In the genomic region with DNA sequence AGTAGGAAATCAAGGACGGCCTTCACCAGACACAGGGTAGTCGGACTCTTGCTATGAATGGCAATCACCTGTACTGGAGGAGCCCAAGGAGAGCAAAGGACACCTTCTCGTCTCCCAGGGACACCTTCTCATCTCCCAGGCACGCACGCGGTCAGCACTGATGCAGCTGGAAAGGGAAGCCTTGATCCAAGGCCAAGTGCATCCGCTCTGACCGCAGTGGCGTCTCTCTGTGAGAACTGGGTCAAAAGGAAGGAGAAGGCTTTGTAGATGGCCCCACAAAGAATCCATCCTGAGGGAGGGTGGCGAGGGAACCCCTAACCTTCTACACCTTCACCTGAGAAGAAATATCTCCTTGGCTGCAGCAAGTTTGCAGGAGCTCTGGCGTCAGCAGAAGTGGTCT, we compare ENCODE assay signal across 30 mouse cellular contexts. TPM values are rescaled to one million over a fixed set of nuclear protein-coding genes. Genes with fewer than 3 reads are reported as not detected.
A peak's percentile ranks its signal among the peaks of the same experiment; 100 is the strongest.
DNase-seq lines count a peak whose midpoint lies in the region; ATAC-seq lines count a peak whose summit lies in the region.
"Had no signal": no experiment of that assay in that cellular context is flagged by ENCODE, and none has a peak within 500 bp of the region (broad histone marks: within the 10 kb centered on the region; RNA-seq: fewer than 3 reads in every experiment).

No protein-coding gene starts in this region.

- peak; percentile 40 for DNase-seq in adrenal gland, postnatal 10 days
- DNase-seq in adrenal gland, postnatal 4 days (ENCODE audit: low spot score in 2 of 2), result no peak
- no peak for DNase-seq in heart, postnatal 10 days
- no peak for DNase-seq in midbrain, embryonic 10.5 days (ENCODE audit: low spot score)
- no peak for DNase-seq in embryonic facial prominence, embryonic 10.5 days (ENCODE audit: low spot score)
- no peak for DNase-seq in spleen, postnatal 36 days (ENCODE audit: low spot score in 2 of 2)
- DNase-seq: cerebellum, adult 11-12 months; cerebellum, adult 8-10 months; cerebellum, postnatal 10 days; cerebellum, postnatal 36 days; embryo, embryonic 11 days; gastrocnemius, postnatal 10 days; gastrocnemius, postnatal 36 days; heart, postnatal 14 days; kidney, adult 11 months; kidney, adult 9 months had no signal

- no peak for ATAC-seq in heart, embryonic 12.5 days (ENCODE audit: insufficient number of reproducible peaks, low FRiP score)
- ATAC-seq in midbrain, embryonic 16.5 days, result no peak
- ATAC-seq: activated CD4-positive, CD25-positive, alpha-beta regulatory T cell, adult 4 months; CD4-positive, CD25-positive, alpha-beta regulatory T cell, adult 4 months; forebrain, embryonic 13.5 days; forebrain, embryonic 16.5 days; hindbrain, embryonic 16.5 days; intestine, embryonic 15.5 days had no signal

- H3K4me2 ChIP-seq in heart, embryonic 12.5 days, result no peak overlapping the region
- H3K4me2 ChIP-seq in midbrain, embryonic 16.5 days (ENCODE audit: low read length), result no peak overlapping the region
- H3K4me2 ChIP-seq: forebrain, embryonic 13.5 days; heart, embryonic 15.5 days; hindbrain, embryonic 13.5 days; intestine, embryonic 15.5 days had no signal

- H3K27me3 ChIP-seq in heart, embryonic 12.5 days (replicated peaks), result peaks cover 4% of the 10 kb centered on the region; the same call in 1 of the 2 replicates
- H3K27me3 ChIP-seq in midbrain, embryonic 10.5 days (ENCODE audit: low read depth, poor library complexity, severe bottlenecking), result no peaks in the 10 kb centered on the region
- H3K27me3 ChIP-seq in midbrain, embryonic 16.5 days (ENCODE audit: control insufficient read depth, insufficient read depth, low read depth, low read length), result no peaks in the 10 kb centered on the region
- H3K27me3 ChIP-seq in embryonic facial prominence, embryonic 10.5 days (replicated peaks; ENCODE audit: low read depth, poor library complexity, severe bottlenecking), result no peaks in the 10 kb centered on the region
- H3K27me3 ChIP-seq: forebrain, embryonic 13.5 days; heart, embryonic 15.5 days; hindbrain, embryonic 13.5 days; intestine, embryonic 15.5 days had no signal

- H3K36me3 ChIP-seq in heart, embryonic 12.5 days, result no peaks in the 10 kb centered on the region
- H3K36me3 ChIP-seq in midbrain, embryonic 10.5 days, result 0 out of 2 replicates have a peak, but pooled peaks cover 3% of the 10 kb centered on the region
- no peaks in the 10 kb centered on the region for H3K36me3 ChIP-seq in midbrain, embryonic 16.5 days (ENCODE audit: control insufficient read depth, insufficient read depth, low read length)
- H3K36me3 ChIP-seq in embryonic facial prominence, embryonic 10.5 days (replicated peaks), result 0 out of 2 replicates have a peak, but pooled peaks cover 2% of the 10 kb centered on the region
- H3K36me3 ChIP-seq: forebrain, embryonic 10.5 days; heart, embryonic 15.5 days; hindbrain, embryonic 10.5 days; hindbrain, embryonic 13.5 days; intestine, embryonic 15.5 days had no signal

- H3K9me3 ChIP-seq in heart, embryonic 12.5 days (replicated peaks), result no peaks in the 10 kb centered on the region
- H3K9me3 ChIP-seq in midbrain, embryonic 10.5 days (replicated peaks), result no peaks in the 10 kb centered on the region
- no peaks in the 10 kb centered on the region for H3K9me3 ChIP-seq in midbrain, embryonic 16.5 days (replicated peaks; ENCODE audit: control insufficient read depth, low read length, poor library complexity, severe bottlenecking)
- H3K9me3 ChIP-seq in embryonic facial prominence, embryonic 10.5 days, result no peaks in the 10 kb centered on the region
- H3K9me3 ChIP-seq: forebrain, embryonic 10.5 days; forebrain, embryonic 13.5 days; heart, embryonic 15.5 days; hindbrain, embryonic 10.5 days; hindbrain, embryonic 13.5 days; intestine, embryonic 15.5 days had no signal

- H3K4me1 ChIP-seq in heart, embryonic 12.5 days (replicated peaks), result peaks cover 65% of the 10 kb centered on the region
- H3K4me1 ChIP-seq in midbrain, embryonic 10.5 days, result peaks cover 33% of the 10 kb centered on the region
- H3K4me1 ChIP-seq in midbrain, embryonic 16.5 days (ENCODE audit: control insufficient read depth, insufficient read depth, low read length), result peaks cover 14% of the 10 kb centered on the region
- H3K4me1 ChIP-seq in embryonic facial prominence, embryonic 10.5 days, result peaks cover 44% of the 10 kb centered on the region

- H3K4me3 ChIP-seq in heart, embryonic 12.5 days, result no peak overlapping the region
- H3K4me3 ChIP-seq in midbrain, embryonic 10.5 days, result no peak overlapping the region
- H3K4me3 ChIP-seq in midbrain, embryonic 16.5 days (ENCODE audit: low read depth, low read length), result no peak overlapping the region
- no peak overlapping the region for H3K4me3 ChIP-seq in embryonic facial prominence, embryonic 10.5 days
- H3K4me3 ChIP-seq: forebrain, embryonic 10.5 days; forebrain, embryonic 13.5 days; heart, embryonic 15.5 days; hindbrain, embryonic 10.5 days; hindbrain, embryonic 13.5 days; intestine, embryonic 15.5 days had no signal

- H3K27ac ChIP-seq in heart, embryonic 12.5 days (ENCODE audit: poor library complexity, severe bottlenecking), result 0 out of 2 replicates have a peak overlapping the region, but pooled peaks have one; percentile 94
- H3K27ac ChIP-seq in midbrain, embryonic 10.5 days (replicated peaks), result peak overlapping the region; percentile 46; the same call in 1 of the 2 replicates
- H3K27ac ChIP-seq in midbrain, embryonic 16.5 days (ENCODE audit: low read length), result no peak overlapping the region
- 0 out of 2 replicates have a peak overlapping the region, but pooled peaks have one; percentile 2 for H3K27ac ChIP-seq in embryonic facial prominence, embryonic 10.5 days (replicated peaks)
- H3K27ac ChIP-seq: forebrain, embryonic 13.5 days; heart, embryonic 15.5 days; hindbrain, embryonic 13.5 days; intestine, embryonic 15.5 days had no signal

- intact Hi-C loops in heart, postnatal 10 days (cut with DNase I), result no loop called here

- 90% methylated on average over 11 of the region's 11 CpGs for WGBS in heart, embryonic 12.5 days
- 88% methylated on average over 11 of the region's 11 CpGs for WGBS in midbrain, embryonic 10.5 days
- WGBS in midbrain, embryonic 16.5 days, result 91% methylated on average over 11 of the region's 11 CpGs
- 92% methylated on average over 11 of the region's 11 CpGs for WGBS in embryonic facial prominence, embryonic 10.5 days

- peak overlapping the region; percentile 9; the same call in 1 of the 2 replicates for H3K9ac ChIP-seq in heart, embryonic 12.5 days
- no peak overlapping the region for H3K9ac ChIP-seq in midbrain, embryonic 16.5 days (ENCODE audit: low read depth, low read length)
- H3K9ac ChIP-seq: forebrain, embryonic 13.5 days; heart, embryonic 15.5 days; hindbrain, embryonic 13.5 days; intestine, embryonic 15.5 days had no signal

RNA-seq across cellular contexts. Expression of a gene that starts 28.5 kb away (rescaled TPM):
- 10 to 100 TPM; 21.7 to 22.2 TPM for total RNA-seq in adrenal gland, postnatal 10 days (2021)
- total RNA-seq in adrenal gland, postnatal 4 days (2021), result 10 to 100 TPM; 19.1 to 19.2 TPM
- 148 and 153 TPM in 2 replicates for polyA plus RNA-seq in heart, embryonic 12.5 days (2016; fragmentation: Nextera tagmentation; extraction: Ambion mirVana)
- 10 to 100 TPM; 87.4 to 90.2 TPM for total RNA-seq in heart, postnatal 10 days (2021)
- 38.8 and 40.6 TPM in 2 replicates for polyA plus RNA-seq in midbrain, embryonic 10.5 days (2016; fragmentation: Nextera tagmentation; extraction: Ambion mirVana)
- polyA plus RNA-seq in midbrain, embryonic 16.5 days (2015; fragmentation: Nextera tagmentation; extraction: Ambion mirVana), result 76.3 and 80.8 TPM in 2 replicates
- polyA plus RNA-seq in embryonic facial prominence, embryonic 10.5 days (2016; fragmentation: Nextera tagmentation; extraction: Ambion mirVana), result 32.8 and 38.2 TPM in 2 replicates

RNA-seq across cellular contexts. Expression of a gene that starts 43.4 kb away (rescaled TPM):
- total RNA-seq in adrenal gland, postnatal 10 days (2021), result under 1 TPM; 0.12 to 0.30 TPM
- 1 to 10 TPM in 1 of 2 experiments, under 1 TPM in 1; 0.17 to 1.7 TPM for total RNA-seq in adrenal gland, postnatal 4 days (2021)
- 1.7 and 1.8 TPM in 2 replicates for polyA plus RNA-seq in heart, embryonic 12.5 days (2016; fragmentation: Nextera tagmentation; extraction: Ambion mirVana)
- under 1 TPM; 0.12 to 0.29 TPM for total RNA-seq in heart, postnatal 10 days (2021)
- 1.5 and 2.1 TPM in 2 replicates for polyA plus RNA-seq in midbrain, embryonic 10.5 days (2016; fragmentation: Nextera tagmentation; extraction: Ambion mirVana)
- polyA plus RNA-seq in midbrain, embryonic 16.5 days (2015; fragmentation: Nextera tagmentation; extraction: Ambion mirVana), result 2.7 and 3.2 TPM in 2 replicates
- polyA plus RNA-seq in embryonic facial prominence, embryonic 10.5 days (2016; fragmentation: Nextera tagmentation; extraction: Ambion mirVana), result 5.0 and 5.6 TPM in 2 replicates
- total RNA-seq: granulocyte monocyte progenitor cell, adult 5-6 weeks; MEL had no signal
- polyA plus RNA-seq: activated CD4-positive, CD25-positive, alpha-beta regulatory T cell, adult 4 months; CD4-positive, CD25-positive, alpha-beta regulatory T cell, adult 4 months had no signal
